Mouse (Mus musculus) brain, adult 2 months (tissue): ENCODE measurements around the gene Pdk4.

Experiments
- DNase-seq: peaks from one replicate; pipeline ENCODE4 v3.0.0; 2011; ENCODE audit warnings: low read depth, low spot score

The Pdk4 gene

GRCm38 (mm10) chr6:5447013-5447412 lies 49.1 kb downstream of the Pdk4 start:
- DNase-seq, result no peak

GRCm38 (mm10) chr6:5444331-5444898 lies 51.7 kb downstream of the Pdk4 start:
- DNase-seq, result no peak

- DNase-seq, result peak; percentile 75
Observed at GRCm38 (mm10) chr6:5443104-5443863, 52.8 kb downstream of the Pdk4 start.

- peak; percentile 86 for DNase-seq
Observed at GRCm38 (mm10) chr6:5442316-5443085, 53.6 kb downstream of the Pdk4 start.

GRCm38 (mm10) chr6:5441221-5441620 lies 54.9 kb downstream of the Pdk4 start:
- DNase-seq, result no peak

GRCm38 (mm10) chr6:5437757-5438156 lies 58.4 kb downstream of the Pdk4 start:
- peak; percentile 27 for DNase-seq

GRCm38 (mm10) chr6:5433887-5434286 lies 62.2 kb downstream of the Pdk4 start:
- DNase-seq, result no peak
